Mouse (Mus musculus): ENCODE results near the gene Ccser1. TPM values are rescaled to one million over a fixed set of nuclear protein-coding genes. Genes with fewer than 3 reads are reported as not detected.
A peak's percentile ranks its signal among the peaks of the same experiment; 100 is the strongest.

Gene Ccser1
- total RNA-seq, 2 experiments from 2014 or later, result 1.1 to 2.8 TPM

GRCm38 (mm10) chr6:61296188-61297037 lies 116.3 kb downstream of the Ccser1 start:
- DNase-seq, result no peak

- no peak for DNase-seq
Measured at GRCm38 (mm10) chr6:61300441-61300840, 120.3 kb downstream of the Ccser1 start.

- no peak for DNase-seq
Measured at GRCm38 (mm10) chr6:61300975-61301374, 120.9 kb downstream of the Ccser1 start.

DNA sequence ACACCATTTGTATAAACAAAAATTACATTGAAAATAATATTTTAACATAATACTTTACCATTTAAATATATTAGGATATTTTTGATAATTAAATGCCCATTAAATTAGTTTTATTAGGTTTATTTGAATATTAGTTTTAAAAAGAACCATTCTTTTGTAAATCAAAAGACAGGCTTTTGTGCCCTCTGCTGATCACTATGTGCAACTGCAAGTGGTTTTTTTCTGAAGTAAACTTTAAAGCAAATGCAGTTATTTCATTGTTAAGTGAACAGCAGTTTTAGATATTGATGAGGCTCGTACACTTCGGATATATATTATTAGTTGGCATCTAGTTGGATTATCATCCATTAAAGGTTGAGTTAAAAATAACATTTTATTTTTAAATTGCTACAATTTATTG lies 121.5 kb downstream of the Ccser1 start:
- DNase-seq, result peak in 1 of 2 experiments; percentile 9

GRCm38 (mm10) chr6:61311324-61312091 lies 131.4 kb downstream of the Ccser1 start:
- DNase-seq, result no peak

GRCm38 (mm10) chr6:61315884-61316601 lies 135.9 kb downstream of the Ccser1 start:
- DNase-seq, result peak in 1 of 2 experiments; percentile 29

DNA sequence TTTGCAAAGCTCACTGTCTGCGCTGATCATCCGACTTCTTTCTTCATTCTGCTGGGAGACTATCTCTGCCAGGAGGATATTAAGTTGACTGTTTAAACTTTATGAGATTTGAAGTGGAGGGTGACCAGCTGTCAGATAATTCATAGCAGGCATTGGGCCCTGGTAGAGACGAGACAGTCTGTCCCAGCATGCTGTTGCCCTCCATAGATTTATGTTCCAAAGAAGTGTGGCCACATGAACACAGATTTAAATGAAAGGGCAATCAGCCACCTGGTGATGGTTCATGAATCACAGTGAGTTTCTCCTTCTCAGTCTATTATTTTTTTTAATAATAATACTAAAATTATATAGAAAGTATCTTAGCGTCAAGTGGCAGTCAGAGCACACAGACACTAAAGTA lies 140.7 kb downstream of the Ccser1 start:
- DNase-seq, result no peak

DNA sequence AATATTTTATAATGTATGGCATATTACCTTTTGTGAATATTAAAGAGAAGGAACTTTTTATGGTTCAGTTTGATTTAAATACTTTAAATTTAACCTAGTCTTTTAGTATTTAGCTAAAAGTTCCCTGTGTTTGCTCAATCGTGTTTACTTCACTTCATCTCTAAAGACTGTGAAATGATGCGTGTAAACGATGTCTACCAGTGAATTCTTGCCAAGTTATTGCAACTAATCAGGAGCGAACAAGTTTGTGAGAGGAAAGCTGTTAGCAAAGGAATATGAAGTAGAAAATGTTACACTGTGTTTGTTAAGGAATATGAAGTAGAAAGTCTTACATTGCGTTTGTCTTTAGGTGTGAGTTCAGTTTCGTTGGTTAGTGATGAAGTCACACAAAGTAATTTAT lies 142.2 kb downstream of the Ccser1 start:
- DNase-seq, result no peak

GRCm38 (mm10) chr6:61326131-61326530 lies 146.0 kb downstream of the Ccser1 start:
- DNase-seq, result no peak

DNA sequence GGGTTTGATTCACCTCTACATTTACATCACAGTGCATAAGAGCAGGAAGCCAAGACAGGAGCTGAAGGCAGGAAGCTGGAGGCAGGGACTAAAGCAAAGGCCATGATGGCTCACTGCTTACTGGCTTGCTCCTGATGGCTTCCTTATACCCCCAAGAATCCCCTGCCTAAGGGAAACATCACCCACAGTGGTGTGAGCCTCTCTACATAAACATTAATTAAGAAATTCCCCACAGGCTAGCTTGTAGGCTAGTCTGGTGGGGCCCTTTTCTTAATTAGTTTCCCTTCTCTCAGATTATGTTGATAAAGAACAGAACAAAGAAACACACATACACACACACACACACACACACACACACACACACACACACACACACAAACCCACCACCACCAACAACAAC lies 148.9 kb downstream of the Ccser1 start:
- DNase-seq, result no peak

DNA sequence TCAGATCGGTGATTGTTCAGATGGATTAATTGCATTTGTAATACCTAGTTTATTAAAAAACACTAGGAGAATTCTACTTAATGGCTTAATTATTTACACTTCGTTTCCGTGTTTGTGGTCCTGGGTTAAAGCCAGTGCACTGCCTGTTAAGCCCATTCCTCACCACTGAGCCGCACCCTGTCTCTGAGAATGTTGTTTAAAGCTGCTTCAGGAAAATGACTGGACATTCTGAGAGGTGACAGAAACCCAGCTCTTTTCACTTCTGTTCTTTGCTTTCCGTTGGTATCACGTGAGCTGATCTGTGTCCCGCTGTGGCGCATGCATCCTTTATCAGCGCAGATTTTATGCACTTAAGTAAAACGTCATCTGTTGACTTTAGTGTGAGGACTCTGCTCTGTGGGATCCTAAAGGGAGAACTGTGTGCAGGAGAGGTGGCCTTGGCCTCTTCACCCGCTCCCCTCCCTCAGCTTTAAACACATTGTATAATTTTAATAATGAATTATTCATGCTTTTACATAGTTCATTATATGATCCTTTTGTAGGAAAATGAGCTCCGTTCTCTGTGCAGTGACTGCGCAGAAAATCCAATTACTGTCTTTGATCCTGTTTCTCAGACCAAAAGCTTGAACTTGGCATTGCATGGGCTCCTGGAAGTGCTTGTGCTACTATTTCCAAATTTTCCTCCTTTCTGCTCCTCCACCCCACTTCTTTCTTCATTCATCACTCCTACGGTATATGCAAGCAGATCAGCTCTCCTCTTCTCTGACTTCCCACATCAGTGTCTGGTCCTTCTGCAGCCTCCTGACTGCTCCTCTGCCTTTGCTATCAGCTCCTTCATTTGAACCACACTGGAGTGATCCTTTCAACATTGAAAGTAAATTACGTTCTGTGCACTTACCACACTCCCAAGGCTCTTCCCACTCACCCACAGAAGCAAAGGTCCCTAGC lies 149.7 kb downstream of the Ccser1 start:
- no peak for DNase-seq

DNA sequence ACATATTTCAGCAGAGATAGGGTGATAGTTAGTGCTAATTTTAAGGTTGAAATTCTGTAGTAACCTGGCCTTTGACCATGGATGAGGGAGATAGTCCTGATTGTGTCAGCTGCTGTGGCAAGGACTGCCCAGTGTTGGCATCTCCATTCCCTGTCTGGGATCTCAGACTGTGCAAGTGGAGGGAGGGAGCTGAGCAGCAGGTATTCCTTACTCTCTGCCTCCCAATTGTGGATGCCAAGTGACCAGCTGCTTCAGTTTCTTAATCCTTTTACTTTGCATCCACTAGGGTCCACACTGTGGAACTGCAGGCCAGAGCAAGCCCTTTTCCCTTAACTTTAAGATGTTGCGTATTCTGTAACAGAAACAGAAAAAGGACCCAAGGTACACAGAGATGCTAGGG lies 154.3 kb downstream of the Ccser1 start:
- DNase-seq, result no peak

GRCm38 (mm10) chr6:61347045-61347838 lies 167.1 kb downstream of the Ccser1 start:
- DNase-seq, result peak in 1 of 2 experiments; percentile 2

- DNase-seq, result no peak
Measured at GRCm38 (mm10) chr6:61363722-61364121, 183.6 kb downstream of the Ccser1 start.

GRCm38 (mm10) chr6:61382526-61382925 lies 202.4 kb downstream of the Ccser1 start:
- DNase-seq, result no peak

- DNase-seq, result no peak
Measured at GRCm38 (mm10) chr6:61382991-61383390, 202.9 kb downstream of the Ccser1 start.

GRCm38 (mm10) chr6:61387046-61387445 lies 206.9 kb downstream of the Ccser1 start:
- no peak for DNase-seq

- DNase-seq, result no peak
Measured at GRCm38 (mm10) chr6:61427490-61427889, 247.4 kb downstream of the Ccser1 start.

GRCm38 (mm10) chr6:61430881-61431725 lies 251.0 kb downstream of the Ccser1 start:
- DNase-seq, result peak; percentile 7 to 25

GRCm38 (mm10) chr6:61431726-61431984 lies 251.5 kb downstream of the Ccser1 start:
- no peak for DNase-seq

All from heart, adult 18-20 months (tissue).